Mouse (Mus musculus): Measurements from ENCODE around the gene Trh. TPM values are rescaled to one million over a fixed set of nuclear protein-coding genes. Genes with fewer than 3 reads are reported as not detected.

The Trh gene
- total RNA-seq, 2 experiments from 2014 or later = not detected

GRCm38 (mm10) chr6:92222021-92222420 is 22.4 kb downstream of the Trh start:
- DNase-seq = no peak

GRCm38 (mm10) chr6:92221604-92222003 is 22.8 kb downstream of the Trh start:
- DNase-seq = no peak

GRCm38 (mm10) chr6:92219445-92219844 is 25.0 kb downstream of the Trh start:
- peak; percentile 64 for DNase-seq

DNA sequence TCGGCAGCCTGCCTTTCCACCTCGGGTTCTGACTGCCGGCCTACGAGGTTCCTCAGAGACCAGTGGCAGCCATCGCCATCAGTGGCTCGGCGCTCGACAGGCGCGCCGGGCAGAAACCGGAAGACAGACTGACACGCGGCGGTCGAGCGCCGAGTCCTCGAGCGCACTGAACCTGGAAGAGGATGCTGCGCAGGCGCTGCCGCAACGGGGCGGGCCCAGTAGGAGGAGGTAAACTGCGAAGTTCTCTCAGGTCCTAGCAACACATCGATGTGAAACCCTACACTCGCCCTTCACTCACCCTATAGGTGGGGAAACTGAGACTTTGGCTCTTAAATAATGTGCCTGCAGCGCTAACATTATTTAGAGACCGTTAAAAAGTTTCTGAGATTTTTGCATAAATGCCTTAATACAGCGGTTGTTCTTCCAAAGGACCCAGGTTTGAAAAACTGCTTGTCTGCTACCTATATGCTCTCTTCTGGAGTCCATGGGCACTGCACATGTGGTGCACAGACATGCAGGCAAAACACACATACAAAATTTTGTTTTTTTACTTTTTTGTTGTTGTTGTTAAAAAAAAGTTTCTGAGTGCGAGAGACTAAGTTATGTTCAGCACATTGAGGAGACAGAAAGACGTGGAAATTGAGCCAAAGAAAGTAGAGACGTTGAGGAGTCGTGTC is 29.5 kb downstream of the Trh start, which contains the start of gene Rbsn:
TSS of gene Rbsn (minus strand) at position 153 of the 677 bp plus-strand sequence.
- peak; percentile 95 for DNase-seq

- DNase-seq = peak; percentile 29
Observed at GRCm38 (mm10) chr6:92214055-92214772, 30.2 kb downstream of the Trh start.

DNA sequence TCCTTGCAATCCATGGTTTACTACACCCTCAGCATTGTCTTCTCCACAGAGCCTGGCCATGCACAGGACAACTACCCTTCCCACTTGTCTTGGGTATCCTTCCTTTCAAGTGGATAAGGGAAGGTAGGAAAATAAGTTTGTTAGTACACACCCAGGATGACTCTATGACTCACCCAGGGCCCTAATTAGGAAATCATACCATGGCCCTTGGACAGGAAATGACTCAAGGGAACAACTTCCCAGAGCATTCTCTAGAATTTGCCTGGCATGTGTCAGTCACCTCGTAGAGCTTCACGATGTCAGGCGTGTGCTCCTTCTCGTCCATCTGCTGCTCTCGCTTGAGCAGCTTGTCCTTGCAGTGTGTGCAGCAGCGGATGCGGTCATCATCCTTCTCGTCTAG is 45.0 kb downstream of the Trh start:
- DNase-seq = no peak

Other genes with a start within 250 kb of the Trh start
- gene Nr2c2, start 153.3 kb downstream of the Trh start, total RNA-seq (2021) = 10 to 100 TPM; 36.0 to 44.6 TPM
- 10 to 100 TPM; 52.3 to 54.3 TPM for gene Mrps25, start 60.6 kb downstream of the Trh start, total RNA-seq (2021)
- 10 to 100 TPM; 20.0 to 21.7 TPM for gene Rbsn, start 29.7 kb downstream of the Trh start, total RNA-seq (2021)

Data from adrenal gland, postnatal 10 days (tissue).